Mouse (Mus musculus): Measurements from ENCODE around the gene Aanat. TPM values are rescaled to one million over a fixed set of nuclear protein-coding genes. Genes with fewer than 3 reads are reported as not detected.

Aanat gene
- polyA plus RNA-seq, 1 experiment from 2014 or later = 0.51 TPM

- WGBS = 76% methylated on average over 7 of the region's 7 CpGs
These were observed 35.5 kb upstream of the Aanat start for GRCm38 (mm10) chr11:116550748-116551147.

GRCm38 (mm10) chr11:116552194-116552593 is 34.0 kb upstream of the Aanat start:
- H3K4me3 ChIP-seq (ENCODE audit: low read length) = no peak overlapping the region
- H3K4me2 ChIP-seq (ENCODE audit: low read length) = no peak overlapping the region
- no peaks in the 10 kb centered on the region for H3K9me3 ChIP-seq (ENCODE audit: control insufficient read depth, low read length)
- H3K9ac ChIP-seq (ENCODE audit: low read depth, low read length) = no peak overlapping the region
- no peak overlapping the region for H3K27ac ChIP-seq (ENCODE audit: low read depth, low read length)
- no peak for ATAC-seq
- peaks cover 33% of the 10 kb centered on the region for H3K4me1 ChIP-seq (ENCODE audit: control insufficient read depth, insufficient read depth, low read depth, low read length)
- H3K27me3 ChIP-seq (replicated peaks; ENCODE audit: control insufficient read depth, insufficient read depth, low read length) = no peaks in the 10 kb centered on the region
- peaks cover 5% of the 10 kb centered on the region for H3K36me3 ChIP-seq (ENCODE audit: control insufficient read depth, insufficient read depth, low read length)
- WGBS = 84% methylated on average over 1 of the region's 1 CpGs

More at GRCm38 (mm10) chr11:116550748-116551147, 35.5 kb upstream of the Aanat start:
- Histone ChIP-seq H3K4me1 (ENCODE audit: control insufficient read depth, insufficient read depth, low read depth, low read length) (peaks cover 24% of the 10 kb centered on the region), H3K36me3 (ENCODE audit: control insufficient read depth, insufficient read depth, low read length) (peaks cover 6% of the 10 kb centered on the region), H3K9ac (ENCODE audit: low read depth, low read length) (no peak overlapping the region), H3K4me2 (ENCODE audit: low read length) (no peak overlapping the region), H3K27me3 (replicated peaks; ENCODE audit: control insufficient read depth, insufficient read depth, low read length) (no peaks in the 10 kb centered on the region), H3K9me3 (ENCODE audit: control insufficient read depth, low read length) (no peaks in the 10 kb centered on the region), H3K27ac (ENCODE audit: low read depth, low read length) (no peak overlapping the region), H3K4me3 (ENCODE audit: low read length) (no peak overlapping the region)
- no peak for ATAC-seq

GRCm38 (mm10) chr11:116554171-116554878 is 31.9 kb upstream of the Aanat start:
- peak; percentile 12; the same call in 1 of the 2 replicates for ATAC-seq
- Histone ChIP-seq H3K9ac (ENCODE audit: low read depth, low read length) (no peak overlapping the region), H3K36me3 (ENCODE audit: control insufficient read depth, insufficient read depth, low read length) (no peaks in the 10 kb centered on the region), H3K4me3 (ENCODE audit: low read length) (no peak overlapping the region), H3K27ac (ENCODE audit: low read depth, low read length) (no peak overlapping the region), H3K9me3 (ENCODE audit: control insufficient read depth, low read length) (no peaks in the 10 kb centered on the region), H3K4me1 (ENCODE audit: control insufficient read depth, insufficient read depth, low read depth, low read length) (peaks cover 36% of the 10 kb centered on the region), H3K27me3 (replicated peaks; ENCODE audit: control insufficient read depth, insufficient read depth, low read length) (no peaks in the 10 kb centered on the region), H3K4me2 (ENCODE audit: low read length) (no peak overlapping the region)
- WGBS = 37% methylated on average over 12 of the region's 12 CpGs

GRCm38 (mm10) chr11:116555572-116555971 is 30.7 kb upstream of the Aanat start:
- H3K9me3 ChIP-seq (ENCODE audit: control insufficient read depth, low read length) = no peaks in the 10 kb centered on the region
- H3K27ac ChIP-seq (ENCODE audit: low read depth, low read length) = peak overlapping the region; percentile 1; the same call in 1 of the 2 replicates
- 50% methylated on average over 1 of the region's 1 CpGs for WGBS
- peaks cover 30% of the 10 kb centered on the region for H3K4me1 ChIP-seq (ENCODE audit: control insufficient read depth, insufficient read depth, low read depth, low read length)
- H3K4me3 ChIP-seq (ENCODE audit: low read length) = no peak overlapping the region
- no peaks in the 10 kb centered on the region for H3K36me3 ChIP-seq (ENCODE audit: control insufficient read depth, insufficient read depth, low read length)
- peak; percentile 17; the same call in 1 of the 2 replicates for ATAC-seq
- no peak overlapping the region for H3K4me2 ChIP-seq (ENCODE audit: low read length)
- H3K9ac ChIP-seq (ENCODE audit: low read depth, low read length) = no peak overlapping the region
- H3K27me3 ChIP-seq (replicated peaks; ENCODE audit: control insufficient read depth, insufficient read depth, low read length) = no peaks in the 10 kb centered on the region

GRCm38 (mm10) chr11:116556308-116556707 is 29.9 kb upstream of the Aanat start:
- Histone ChIP-seq H3K4me2 (ENCODE audit: low read length) (no peak overlapping the region), H3K27me3 (replicated peaks; ENCODE audit: control insufficient read depth, insufficient read depth, low read length) (no peaks in the 10 kb centered on the region), H3K36me3 (ENCODE audit: control insufficient read depth, insufficient read depth, low read length) (no peaks in the 10 kb centered on the region), H3K27ac (ENCODE audit: low read depth, low read length) (peak overlapping the region; percentile 1; the same call in 1 of the 2 replicates), H3K4me1 (ENCODE audit: control insufficient read depth, insufficient read depth, low read depth, low read length) (peaks cover 27% of the 10 kb centered on the region), H3K4me3 (ENCODE audit: low read length) (no peak overlapping the region), H3K9me3 (ENCODE audit: control insufficient read depth, low read length) (no peaks in the 10 kb centered on the region), H3K9ac (ENCODE audit: low read depth, low read length) (0 out of 2 replicates have a peak overlapping the region, but pooled peaks have one; percentile 10)
- WGBS = 75% methylated on average over 6 of the region's 6 CpGs
- no peak for ATAC-seq

- no peak overlapping the region for H3K4me2 ChIP-seq (ENCODE audit: low read length)
- H3K36me3 ChIP-seq (ENCODE audit: control insufficient read depth, insufficient read depth, low read length) = no peaks in the 10 kb centered on the region
- H3K4me3 ChIP-seq (ENCODE audit: low read length) = no peak overlapping the region
- no peaks in the 10 kb centered on the region for H3K27me3 ChIP-seq (replicated peaks; ENCODE audit: control insufficient read depth, insufficient read depth, low read length)
- H3K9ac ChIP-seq (ENCODE audit: low read depth, low read length) = no peak overlapping the region
- no peaks in the 10 kb centered on the region for H3K9me3 ChIP-seq (ENCODE audit: control insufficient read depth, low read length)
- 73% methylated on average over 7 of the region's 7 CpGs for WGBS
- H3K27ac ChIP-seq (ENCODE audit: low read depth, low read length) = no peak overlapping the region
- no peak for ATAC-seq
- no peaks in the 10 kb centered on the region for H3K4me1 ChIP-seq (ENCODE audit: control insufficient read depth, insufficient read depth, low read depth, low read length)
These were observed 20.8 kb upstream of the Aanat start for GRCm38 (mm10) chr11:116565283-116566041.

GRCm38 (mm10) chr11:116567531-116567930 is 18.7 kb upstream of the Aanat start:
- Histone ChIP-seq H3K27me3 (replicated peaks; ENCODE audit: control insufficient read depth, insufficient read depth, low read length) (no peaks in the 10 kb centered on the region), H3K36me3 (ENCODE audit: control insufficient read depth, insufficient read depth, low read length) (no peaks in the 10 kb centered on the region), H3K9me3 (ENCODE audit: control insufficient read depth, low read length) (no peaks in the 10 kb centered on the region), H3K27ac (ENCODE audit: low read depth, low read length) (no peak overlapping the region), H3K4me3 (ENCODE audit: low read length) (no peak overlapping the region), H3K4me2 (ENCODE audit: low read length) (no peak overlapping the region), H3K4me1 (ENCODE audit: control insufficient read depth, insufficient read depth, low read depth, low read length) (no peaks in the 10 kb centered on the region), H3K9ac (ENCODE audit: low read depth, low read length) (no peak overlapping the region)
- WGBS = 78% methylated on average over 8 of the region's 8 CpGs
- ATAC-seq = no peak; the same call in 1 of the 2 replicates

- Histone ChIP-seq H3K4me1 (ENCODE audit: control insufficient read depth, insufficient read depth, low read depth, low read length) (peaks cover 25% of the 10 kb centered on the region), H3K4me3 (ENCODE audit: low read length) (no peak overlapping the region), H3K27me3 (replicated peaks; ENCODE audit: control insufficient read depth, insufficient read depth, low read length) (no peaks in the 10 kb centered on the region), H3K27ac (ENCODE audit: low read depth, low read length) (no peak overlapping the region), H3K4me2 (ENCODE audit: low read length) (no peak overlapping the region), H3K9me3 (ENCODE audit: control insufficient read depth, low read length) (no peaks in the 10 kb centered on the region), H3K36me3 (ENCODE audit: control insufficient read depth, insufficient read depth, low read length) (no peaks in the 10 kb centered on the region), H3K9ac (ENCODE audit: low read depth, low read length) (no peak overlapping the region)
- WGBS = 84% methylated on average over 7 of the region's 7 CpGs
- no peak for ATAC-seq
These were observed 15.4 kb upstream of the Aanat start for GRCm38 (mm10) chr11:116570821-116571220.

Measured in hindbrain, embryonic 16.5 days (tissue).